Mouse (Mus musculus) macrophage (primary cell): ENCODE measurements around the gene Pak3. TPM values are rescaled to one million over a fixed set of nuclear protein-coding genes. Genes with fewer than 3 reads are reported as not detected.

Experiments
- H3K27ac ChIP-seq: fragments of 350-480 bp; formaldehyde crosslinking; 2 replicates; pipeline ENCODE4 v1.9.0; 2021
- H3K36me3 ChIP-seq: fragments of 350-480 bp; formaldehyde crosslinking; 2 replicates; pipeline ENCODE4 v1.9.0; 2021; ENCODE audit errors: inconsistent target
- H3K4me3 ChIP-seq: fragments of 350-480 bp; formaldehyde crosslinking; 2 replicates; pipeline ENCODE4 v1.9.0; 2021; ENCODE audit errors: inconsistent target
- H3K79me2 ChIP-seq: fragments of 350-480 bp; formaldehyde crosslinking; 2 replicates; pipeline ENCODE4 v1.9.0; 2021; ENCODE audit errors: inconsistent target
- WGBS: methylation state at CpG from one replicate; pipeline ENCODE4 v1.1.7; 2026; ENCODE audit warnings: inconsistent platforms; ENCODE audit not compliant: missing documents; 5-methylcytosine and 5-hydroxymethylcytosine counted together
- polyA plus RNA-seq: library from polyadenylated mRNA; stranded (reverse); fragments of 250-400 nt; gene quantifications from 3 replicates; pipeline ENCODE4 v1.2.4, GENCODE M21; 2018; ENCODE audit warnings: inconsistent platforms

Pak3 gene
- polyA plus RNA-seq, 1 experiment from 2014 or later = not detected

- Histone ChIP-seq H3K36me3 (no peaks in the 10 kb centered on the region), H3K27ac (no peak overlapping the region), H3K79me2 (no peaks in the 10 kb centered on the region), H3K4me3 (no peak overlapping the region)
- WGBS = 70% methylated on average over 4 of the region's 5 CpGs
Measured at GRCm38 (mm10) chrX:143606877-143607449, 88.6 kb downstream of the Pak3 start.

GRCm38 (mm10) chrX:143618734-143619133 is 100.3 kb downstream of the Pak3 start:
- Histone ChIP-seq H3K79me2 (no peaks in the 10 kb centered on the region), H3K27ac (no peak overlapping the region), H3K4me3 (no peak overlapping the region), H3K36me3 (no peaks in the 10 kb centered on the region)
- WGBS = 71% methylated on average over 4 of the region's 4 CpGs

GRCm38 (mm10) chrX:143627767-143628166 is 109.4 kb downstream of the Pak3 start:
- 80% methylated on average over 5 of the region's 5 CpGs for WGBS
- no peaks in the 10 kb centered on the region for H3K36me3 ChIP-seq
- no peaks in the 10 kb centered on the region for H3K79me2 ChIP-seq
- no peak overlapping the region for H3K27ac ChIP-seq
- H3K4me3 ChIP-seq = no peak overlapping the region

- Histone ChIP-seq H3K79me2 (no peaks in the 10 kb centered on the region), H3K27ac (no peak overlapping the region)
- WGBS = 89% methylated on average over 2 of the region's 2 CpGs
Measured at GRCm38 (mm10) chrX:143643936-143644335, 125.5 kb downstream of the Pak3 start.

GRCm38 (mm10) chrX:143644807-143645206 is 126.4 kb downstream of the Pak3 start:
- 57% methylated on average over 1 of the region's 1 CpGs for WGBS
- no peak overlapping the region for H3K27ac ChIP-seq
- no peaks in the 10 kb centered on the region for H3K79me2 ChIP-seq
- H3K4me3 ChIP-seq = no peak overlapping the region
- no peaks in the 10 kb centered on the region for H3K36me3 ChIP-seq

More at GRCm38 (mm10) chrX:143643936-143644335, 125.5 kb downstream of the Pak3 start:
- Histone ChIP-seq H3K36me3 (no peaks in the 10 kb centered on the region), H3K4me3 (no peak overlapping the region)

- H3K79me2 ChIP-seq = no peaks in the 10 kb centered on the region
- H3K27ac ChIP-seq = no peak overlapping the region
- no peak overlapping the region for H3K4me3 ChIP-seq
- 67% methylated on average over 9 of the region's 9 CpGs for WGBS
- no peaks in the 10 kb centered on the region for H3K36me3 ChIP-seq
Measured at GRCm38 (mm10) chrX:143654308-143655176, 136.2 kb downstream of the Pak3 start.

GRCm38 (mm10) chrX:143655177-143655492 is 136.7 kb downstream of the Pak3 start:
- 67% methylated on average over 2 of the region's 3 CpGs for WGBS
- Histone ChIP-seq H3K27ac (no peak overlapping the region), H3K4me3 (no peak overlapping the region), H3K79me2 (no peaks in the 10 kb centered on the region), H3K36me3 (no peaks in the 10 kb centered on the region)

GRCm38 (mm10) chrX:143664221-143665150 is 146.1 kb downstream of the Pak3 start:
- Histone ChIP-seq H3K79me2 (no peaks in the 10 kb centered on the region), H3K4me3 (no peak overlapping the region), H3K36me3 (no peaks in the 10 kb centered on the region), H3K27ac (no peak overlapping the region)
- 21% methylated on average over 26 of the region's 28 CpGs for WGBS

GRCm38 (mm10) chrX:143665771-143666170 is 147.4 kb downstream of the Pak3 start:
- 83% methylated on average over 2 of the region's 2 CpGs for WGBS
- no peaks in the 10 kb centered on the region for H3K36me3 ChIP-seq
- no peak overlapping the region for H3K27ac ChIP-seq

GRCm38 (mm10) chrX:143666991-143667390 is 148.6 kb downstream of the Pak3 start:
- Histone ChIP-seq H3K4me3 (no peak overlapping the region), H3K27ac (no peak overlapping the region), H3K36me3 (no peaks in the 10 kb centered on the region), H3K79me2 (no peaks in the 10 kb centered on the region)
- 53% methylated on average over 3 of the region's 4 CpGs for WGBS

More at GRCm38 (mm10) chrX:143665771-143666170, 147.4 kb downstream of the Pak3 start:
- H3K4me3 ChIP-seq = no peak overlapping the region
- H3K79me2 ChIP-seq = no peaks in the 10 kb centered on the region

GRCm38 (mm10) chrX:143668242-143668641 is 149.9 kb downstream of the Pak3 start:
- H3K27ac ChIP-seq = no peak overlapping the region
- no peaks in the 10 kb centered on the region for H3K79me2 ChIP-seq
- 62% methylated on average over 3 of the region's 3 CpGs for WGBS
- H3K36me3 ChIP-seq = no peaks in the 10 kb centered on the region
- H3K4me3 ChIP-seq = no peak overlapping the region

- Histone ChIP-seq H3K27ac (no peak overlapping the region), H3K79me2 (no peaks in the 10 kb centered on the region), H3K36me3 (no peaks in the 10 kb centered on the region), H3K4me3 (no peak overlapping the region)
- 80% methylated on average over 2 of the region's 2 CpGs for WGBS
Measured at GRCm38 (mm10) chrX:143678566-143678965, 160.2 kb downstream of the Pak3 start.

- Histone ChIP-seq H3K79me2 (no peaks in the 10 kb centered on the region), H3K27ac (no peak overlapping the region), H3K4me3 (no peak overlapping the region), H3K36me3 (no peaks in the 10 kb centered on the region)
- 100% methylated on average over 1 of the region's 1 CpGs for WGBS
Measured at GRCm38 (mm10) chrX:143722250-143722649, 203.9 kb downstream of the Pak3 start.

- WGBS = 93% methylated on average over 3 of the region's 3 CpGs
- H3K27ac ChIP-seq = no peak overlapping the region
- no peaks in the 10 kb centered on the region for H3K79me2 ChIP-seq
- H3K36me3 ChIP-seq = no peaks in the 10 kb centered on the region
- no peak overlapping the region for H3K4me3 ChIP-seq
Measured at GRCm38 (mm10) chrX:143725411-143725810, 207.0 kb downstream of the Pak3 start.
